Mouse (Mus musculus) layer of hippocampus, adult 2 months (tissue): Measurements from ENCODE around the gene Lrig1. TPM values are rescaled to one million over a fixed set of nuclear protein-coding genes. Genes with fewer than 3 reads are reported as not detected.

ENCODE experiments used
- DNase-seq, 2 experiments: peaks; one replicate each; pipeline ENCODE4 v3.0.0; 2022; ENCODE audit warnings: low spot score in 2 of 2
- H3K27ac ChIP-seq: fragments of 200-600 bp; 2 replicates; pipeline ENCODE4 v1.8.1; 2022
- H3K4me3 ChIP-seq: fragments of 200-600 bp; 2 replicates; pipeline ENCODE4 v1.8.1; 2022; ENCODE audit warnings: mild to moderate bottlenecking
- CTCF ChIP-seq: fragments of 200-600 bp; conservative IDR thresholded peaks from 2 replicates; pipeline ENCODE4 v1.8.1; 2022; ENCODE audit warnings: antibody characterized with exemption, mild to moderate bottlenecking, moderate library complexity
- total RNA-seq, 2 experiments: library from RNA; stranded (reverse); gene quantifications; 2 replicates each; pipeline ENCODE4 v1.2.3; 2021

The Lrig1 gene
- total RNA-seq, 2 experiments from 2014 or later, result 26.2 to 27.4 TPM

DNA sequence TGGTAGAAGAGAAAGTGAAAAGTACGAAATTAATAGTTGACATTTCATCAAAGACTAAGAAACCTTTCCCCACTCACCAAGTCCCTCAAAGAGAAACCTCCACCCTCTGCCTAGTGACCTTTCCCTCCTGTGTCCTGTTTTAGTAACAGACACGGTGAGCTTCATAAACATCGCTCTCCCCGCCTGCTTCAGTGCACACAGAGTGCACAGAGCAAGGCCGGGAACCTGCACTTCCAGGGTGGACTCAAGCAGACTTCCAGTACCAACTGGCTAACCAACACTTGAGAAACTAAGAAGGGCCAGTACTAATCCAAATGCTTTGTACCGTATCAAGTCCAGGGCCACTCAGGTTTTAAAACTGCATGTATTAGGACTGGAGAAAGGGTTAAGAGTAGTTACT is 36.0 kb downstream of the Lrig1 start:
- Histone ChIP-seq H3K27ac (no peak overlapping the region), H3K4me3 (no peak overlapping the region)
- no peak for DNase-seq
- no peak for TF ChIP-seq CTCF

DNA sequence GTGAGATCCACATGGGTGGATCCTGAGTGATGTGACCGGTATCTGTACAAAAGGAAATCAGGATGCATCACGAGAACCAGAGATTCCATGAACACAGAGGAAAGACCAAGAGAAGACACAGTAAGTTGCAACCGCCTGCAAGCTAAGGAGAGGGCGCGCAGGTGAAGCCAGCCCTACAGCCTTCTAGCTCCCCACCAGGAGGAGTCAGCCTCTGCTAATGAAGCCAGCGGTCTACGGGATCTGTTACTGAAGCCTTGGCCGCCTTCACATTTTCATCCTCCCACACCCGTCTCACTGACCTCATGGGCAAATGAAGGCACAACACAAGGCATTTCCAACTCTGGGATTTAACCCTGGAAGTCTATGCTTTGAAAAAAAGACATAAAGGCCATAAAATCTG is 38.0 kb downstream of the Lrig1 start:
- H3K27ac ChIP-seq, result no peak overlapping the region
- no peak overlapping the region for H3K4me3 ChIP-seq
- no peak for DNase-seq
- TF ChIP-seq CTCF, result no peak

DNA sequence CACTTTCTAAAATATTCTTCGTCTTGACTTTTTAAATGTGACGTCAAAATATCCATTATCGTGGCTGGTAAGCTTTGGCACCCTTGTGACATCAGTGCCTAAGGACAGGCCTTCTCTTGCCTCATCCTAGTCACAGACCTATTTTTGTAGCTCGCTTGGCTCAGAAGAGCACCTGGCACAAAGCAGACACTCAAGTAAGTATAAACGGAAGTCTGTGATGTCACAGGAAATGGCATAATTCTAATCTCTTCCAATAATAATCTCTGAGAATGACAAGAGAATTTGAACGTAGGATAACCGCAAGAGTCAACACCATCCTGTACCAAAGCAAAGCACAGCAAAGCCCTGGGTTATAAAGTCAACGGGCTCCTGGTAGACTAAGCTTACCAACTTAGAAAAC is 38.6 kb downstream of the Lrig1 start:
- Histone ChIP-seq H3K4me3 (no peak overlapping the region), H3K27ac (no peak overlapping the region)
- no peak for TF ChIP-seq CTCF
- no peak for DNase-seq

DNA sequence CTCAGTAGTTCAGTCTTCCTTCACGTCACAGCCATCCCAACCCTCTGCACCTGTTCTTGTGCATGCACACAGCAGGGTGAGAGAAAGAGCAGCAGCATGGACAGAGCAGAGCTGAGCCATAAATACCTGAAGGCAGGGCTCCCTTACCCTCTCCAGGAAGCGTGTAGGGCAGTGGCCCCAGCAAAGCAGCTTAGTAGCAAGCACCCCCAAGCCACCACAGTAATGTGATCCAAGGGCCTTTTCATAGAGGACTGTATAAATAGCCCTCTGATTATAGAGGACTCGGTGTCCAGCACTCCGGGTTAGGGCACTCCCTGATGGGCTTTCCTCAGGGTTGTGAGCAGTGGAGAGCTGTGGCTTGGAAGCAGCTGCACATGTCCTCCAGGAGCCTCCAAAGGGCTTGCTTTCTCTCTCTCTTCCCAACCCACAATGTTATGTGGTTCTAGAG is 40.0 kb downstream of the Lrig1 start:
- no peak for DNase-seq
- H3K27ac ChIP-seq, result no peak overlapping the region
- no peak for TF ChIP-seq CTCF

DNA sequence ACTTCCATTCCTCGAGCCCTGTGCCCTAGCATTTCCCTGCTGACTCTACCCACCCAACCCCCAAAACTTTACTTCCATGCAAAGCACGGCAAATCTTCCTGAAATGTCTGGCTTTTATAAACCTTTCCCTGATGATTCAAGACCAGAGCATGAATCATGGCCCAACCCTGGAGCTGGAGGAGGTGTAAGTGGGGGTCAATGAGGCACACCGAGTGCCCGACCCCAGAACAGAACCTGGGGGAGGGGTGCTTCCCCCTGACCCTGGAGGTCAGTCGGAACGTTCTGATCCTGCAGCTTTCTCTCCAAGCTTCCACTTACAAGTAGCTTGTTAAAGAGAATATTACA is 41.9 kb downstream of the Lrig1 start:
- TF ChIP-seq CTCF, result no peak
- DNase-seq, result no peak
- Histone ChIP-seq H3K27ac (no peak overlapping the region), H3K4me3 (no peak overlapping the region)

More for the DNA sequence above, 40.0 kb downstream of the Lrig1 start:
- no peak overlapping the region for H3K4me3 ChIP-seq

DNA sequence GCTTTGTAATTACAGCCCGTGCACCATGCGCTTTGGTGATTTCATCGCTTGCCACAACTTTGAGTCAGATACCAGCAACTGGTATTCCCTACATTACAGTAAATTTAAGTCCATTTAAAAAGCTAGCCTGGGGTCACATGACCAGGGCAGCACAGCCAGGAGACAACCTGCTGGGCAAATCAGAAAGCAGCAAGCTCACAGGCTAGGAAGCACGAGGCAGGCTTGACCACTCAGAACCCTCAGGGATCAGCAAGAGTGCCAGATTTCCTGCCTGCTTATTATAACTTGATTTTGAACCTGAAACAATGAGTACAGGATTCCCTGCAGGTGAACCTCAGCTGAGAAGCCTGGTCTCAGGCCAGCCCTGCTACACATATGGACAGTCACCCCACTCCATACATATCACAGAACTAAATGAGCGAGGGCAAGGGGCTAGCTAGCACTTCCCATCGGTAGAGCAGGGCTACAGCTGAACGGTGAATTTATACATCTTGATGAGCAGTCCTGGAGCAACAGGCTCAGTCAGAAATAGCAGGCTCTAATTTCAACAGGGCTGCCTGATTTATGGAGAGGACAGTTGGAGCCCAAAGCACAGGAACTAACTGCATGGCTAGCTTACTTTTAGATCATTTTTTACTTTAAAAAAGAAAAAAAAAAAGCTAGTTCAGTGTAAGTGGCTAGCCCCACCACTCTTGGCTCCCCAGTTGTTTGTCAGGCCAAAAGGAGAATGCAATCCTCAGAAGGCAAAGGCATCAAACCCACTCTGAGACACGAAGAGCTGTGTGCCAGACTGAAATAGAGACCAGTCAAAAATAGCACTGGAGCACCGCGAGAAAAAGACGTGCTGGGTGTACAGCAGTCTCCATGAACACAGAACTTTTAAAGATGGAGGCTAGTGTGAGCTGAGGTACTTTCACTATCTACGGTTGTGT is 42.5 kb downstream of the Lrig1 start:
- no peak for TF ChIP-seq CTCF
- no peak overlapping the region for H3K4me3 ChIP-seq
- H3K27ac ChIP-seq, result no peak overlapping the region
- DNase-seq, result no peak

DNA sequence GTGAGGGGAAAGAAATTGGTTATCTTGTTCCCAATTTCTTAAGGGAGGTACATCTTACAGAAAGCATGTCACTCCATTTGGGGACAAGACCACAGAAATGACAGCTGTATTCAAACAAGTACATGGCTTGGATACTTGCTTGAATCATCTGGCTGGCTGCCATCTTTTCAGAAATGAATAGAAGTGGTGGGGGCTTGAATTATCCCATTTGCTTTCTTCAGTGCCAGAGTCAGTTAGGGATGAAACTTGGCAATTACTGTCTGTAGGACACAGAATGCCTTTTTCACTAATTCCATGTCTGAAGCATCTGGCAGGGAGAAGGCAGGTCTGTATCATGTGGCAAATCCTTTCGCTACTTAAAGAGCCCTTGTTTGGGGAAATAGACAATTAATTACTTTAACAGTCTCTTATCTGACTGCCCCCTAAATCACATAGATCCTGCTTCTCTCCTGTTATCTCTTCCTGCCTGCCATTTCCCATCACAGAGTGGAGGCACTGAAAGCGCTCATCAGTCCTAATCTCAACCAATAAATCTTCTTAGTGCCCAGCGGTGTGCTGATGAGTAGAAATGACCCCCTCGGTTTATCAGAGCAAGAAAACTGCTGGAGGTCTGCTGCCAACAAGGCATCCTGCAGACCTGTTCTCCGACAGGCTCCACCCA is 44.0 kb downstream of the Lrig1 start:
- DNase-seq, result peak in 1 of 2 experiments; percentile 19
- no peak for TF ChIP-seq CTCF
- no peak overlapping the region for H3K4me3 ChIP-seq
- H3K27ac ChIP-seq, result no peak overlapping the region

DNA sequence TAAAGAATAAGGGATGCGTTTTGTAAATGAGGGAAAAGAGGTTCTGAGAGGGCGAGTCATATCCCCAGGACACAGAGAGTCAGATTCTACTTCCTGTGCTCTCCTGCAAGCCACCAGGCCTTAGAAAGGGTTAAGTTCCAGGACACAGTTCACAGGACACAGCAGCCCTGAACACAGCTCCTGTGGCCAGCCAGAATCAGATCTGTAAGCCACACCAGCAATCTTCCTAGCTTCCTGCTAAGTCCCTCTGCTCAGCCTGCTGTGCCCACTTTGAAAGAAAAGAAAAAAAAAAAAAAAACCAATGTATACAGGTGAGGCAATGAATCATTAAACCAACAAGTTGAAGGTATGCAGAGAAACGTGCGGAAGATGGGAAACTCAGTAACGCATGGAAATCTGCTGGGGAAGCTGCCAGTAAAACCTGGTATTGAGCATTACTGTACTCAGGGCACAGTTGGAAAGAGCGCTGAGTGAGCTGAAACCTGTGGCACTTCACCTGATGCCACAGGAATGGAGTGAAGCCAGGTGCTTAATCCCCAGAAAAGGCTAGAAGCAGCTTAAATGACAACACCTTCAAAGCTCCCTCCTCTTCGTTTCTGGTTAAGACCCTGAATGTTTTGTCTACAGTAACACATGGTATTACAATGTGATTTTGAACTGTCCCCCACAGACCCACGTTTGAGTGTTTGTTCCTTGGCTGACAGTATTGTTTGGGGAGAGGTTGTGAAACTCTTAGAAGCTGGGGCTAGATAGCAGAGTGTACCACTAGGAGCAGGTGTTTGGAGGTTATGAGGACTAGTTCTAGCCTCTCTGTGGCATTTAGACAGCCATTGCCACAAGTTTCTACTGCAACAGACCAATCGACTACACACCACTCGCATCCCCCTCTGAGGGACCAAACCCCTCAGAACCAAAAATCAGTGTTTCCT is 46.3 kb downstream of the Lrig1 start:
- H3K27ac ChIP-seq, result 0 out of 2 replicates have a peak overlapping the region, but pooled peaks have one; percentile 33
- H3K4me3 ChIP-seq, result no peak overlapping the region
- no peak for TF ChIP-seq CTCF
- no peak for DNase-seq

DNA sequence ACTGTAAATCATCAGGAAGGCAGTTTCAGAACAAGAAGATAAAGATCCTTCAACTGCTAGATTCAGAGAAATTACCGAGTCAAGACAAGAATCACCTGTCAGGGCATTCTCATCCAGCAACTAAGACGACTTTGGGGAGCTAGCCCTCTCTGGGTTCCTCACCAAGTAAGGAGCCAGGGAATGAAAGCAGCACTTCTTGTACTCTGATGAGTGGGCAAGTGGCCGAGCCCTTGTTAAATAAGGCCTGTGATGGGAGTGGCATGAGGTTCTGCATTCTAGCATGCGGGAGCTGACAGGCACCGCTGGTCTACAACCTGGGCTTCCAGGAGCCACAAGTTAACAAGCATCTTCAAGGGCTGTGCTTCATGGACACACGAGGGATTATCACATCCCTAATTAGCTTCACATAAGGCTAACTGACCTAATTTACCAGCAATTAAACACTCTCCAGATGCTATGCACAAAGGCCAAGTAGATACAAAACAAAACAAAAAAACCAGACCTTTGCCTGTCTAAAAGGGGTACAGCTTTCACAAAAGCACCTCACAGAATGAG is 47.2 kb downstream of the Lrig1 start:
- Histone ChIP-seq H3K4me3 (no peak overlapping the region), H3K27ac (peak overlapping the region; percentile 44; the same call in 1 of the 2 replicates)
- no peak for DNase-seq
- TF ChIP-seq CTCF, result no peak

DNA sequence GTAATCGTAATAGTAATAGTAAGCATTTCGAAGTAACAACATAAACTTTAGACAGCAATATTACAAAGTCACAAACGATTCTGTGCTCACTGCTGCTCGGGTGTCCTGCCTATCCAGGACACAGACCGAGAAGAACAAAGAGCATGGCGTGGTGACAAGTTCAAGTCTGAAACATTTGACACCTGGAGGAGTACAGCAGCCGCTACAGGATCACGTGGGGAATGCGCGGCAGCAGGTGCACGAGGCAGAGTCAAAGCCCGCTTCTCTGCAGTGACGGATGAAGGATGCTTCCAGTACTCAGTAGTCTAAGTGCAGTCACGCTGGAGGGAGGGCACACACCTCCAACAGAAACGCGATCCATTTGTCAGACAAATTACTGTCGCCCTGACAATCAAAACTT is 48.4 kb downstream of the Lrig1 start:
- Histone ChIP-seq H3K4me3 (no peak overlapping the region), H3K27ac (no peak overlapping the region)
- TF ChIP-seq CTCF, result no peak
- DNase-seq, result no peak

DNA sequence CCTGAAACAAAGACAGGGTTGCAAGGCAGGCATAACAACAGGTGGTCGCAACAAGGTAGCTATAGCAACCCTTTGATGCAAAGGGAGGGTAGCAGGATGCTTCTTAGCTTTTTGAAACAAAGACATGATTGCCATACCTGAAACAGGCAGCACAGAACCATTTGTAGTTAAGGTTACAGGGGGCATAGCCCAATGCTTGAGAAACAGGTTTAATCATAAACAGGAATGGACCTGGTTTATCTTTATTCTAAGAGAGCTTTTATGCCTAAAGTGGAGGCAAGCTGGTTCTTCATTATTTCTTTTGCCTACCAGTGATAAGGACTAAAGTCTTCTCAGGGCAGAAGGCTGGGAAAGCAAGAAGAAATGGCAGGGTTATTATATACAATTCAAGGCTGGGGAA is 50.3 kb downstream of the Lrig1 start:
- no peak for DNase-seq
- Histone ChIP-seq H3K27ac (no peak overlapping the region), H3K4me3 (no peak overlapping the region)
- TF ChIP-seq CTCF, result no peak

DNA sequence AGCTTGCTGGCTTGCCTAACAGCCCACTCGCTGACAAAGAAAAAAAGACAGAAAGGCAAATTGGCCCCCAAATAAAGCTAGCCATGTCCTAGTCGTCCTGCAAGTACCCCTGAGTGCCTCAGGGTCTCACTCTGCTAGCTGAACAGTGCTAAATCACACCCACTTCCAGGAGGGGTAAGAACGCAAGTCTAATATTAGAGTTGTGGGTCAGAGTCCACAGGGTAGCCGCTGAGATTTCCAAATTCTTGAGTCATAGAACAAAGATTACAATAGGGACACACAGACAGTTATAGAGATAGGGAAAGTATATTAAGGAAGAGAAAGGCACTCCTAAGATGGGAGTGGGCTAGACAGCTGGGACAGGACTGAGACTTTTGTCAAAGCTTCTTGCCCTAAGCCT is 51.5 kb downstream of the Lrig1 start:
- no peak for DNase-seq
- H3K27ac ChIP-seq, result peak overlapping the region; percentile 81
- no peak overlapping the region for H3K4me3 ChIP-seq
- TF ChIP-seq CTCF, result no peak
